Mouse (Mus musculus): ENCODE results near the gene Gm17783. TPM values are rescaled to one million over a fixed set of nuclear protein-coding genes. Genes with fewer than 3 reads are reported as not detected.
"Not testable (repeated sequence)": the region's sequence is repeated elsewhere in the genome, so short reads cannot be mapped to it uniquely, and the experiment has no call there.

Gm17783 gene
- polyA plus RNA-seq, 1 experiment from 2014 or later, result not detected

- H3K9me3 ChIP-seq (ENCODE audit: control insufficient read depth, low read length), result no peaks in the 10 kb centered on the region
- no peaks in the 10 kb centered on the region for H3K27me3 ChIP-seq (ENCODE audit: control insufficient read depth, insufficient read depth, low read length)
- no peak for ATAC-seq (ENCODE audit: low FRiP score)
These were observed 3.2 kb upstream of the Gm17783 start, which contains the start of gene Slc9c1 for GRCm38 (mm10) chr16:45535009-45535408. Slc9c1 (plus strand) TSS chr16:45535309.

DNA sequence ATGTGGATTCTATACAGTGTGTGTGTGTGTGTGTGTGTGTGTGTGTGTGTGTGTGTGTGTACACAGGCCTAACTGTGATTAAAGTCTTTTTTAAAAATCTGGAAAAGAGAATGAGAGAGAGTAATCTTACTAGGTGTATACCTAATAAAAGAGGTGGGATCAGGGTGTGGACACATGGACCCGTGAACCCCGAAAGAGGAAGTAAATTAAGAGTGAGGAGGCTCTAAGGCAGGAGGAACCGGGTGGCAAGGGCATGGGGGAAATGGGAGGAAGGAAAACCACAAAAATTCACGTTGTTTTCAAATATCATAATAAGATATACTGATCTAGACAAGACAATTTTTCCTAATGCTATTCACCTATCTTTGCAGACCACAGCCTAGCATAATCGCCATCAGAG, 6.3 kb downstream of the Gm17783 start:
- no peak overlapping the region for H3K27ac ChIP-seq (ENCODE audit: low read depth, low read length)
- DNase-seq (ENCODE audit: low spot score), result no peak
- H3K4me3 ChIP-seq (ENCODE audit: low read depth, low read length), result no peak overlapping the region
- ATAC-seq (ENCODE audit: low FRiP score), result no peak
- no peaks in the 10 kb centered on the region for H3K4me1 ChIP-seq (replicated peaks; ENCODE audit: control insufficient read depth, insufficient read depth, low read length)
- H3K9me3 ChIP-seq (ENCODE audit: control insufficient read depth, low read length), result no peaks in the 10 kb centered on the region
- no peaks in the 10 kb centered on the region for H3K36me3 ChIP-seq (ENCODE audit: control insufficient read depth, insufficient read depth, low read length)
- H3K9ac ChIP-seq (ENCODE audit: low read depth, low read length), result no peak overlapping the region
- WGBS, result 88% methylated on average over 5 of the region's 5 CpGs
- no peaks in the 10 kb centered on the region for H3K27me3 ChIP-seq (ENCODE audit: control insufficient read depth, insufficient read depth, low read length)
- no peak overlapping the region for H3K4me2 ChIP-seq (replicated peaks; ENCODE audit: low read depth, low read length)

More at GRCm38 (mm10) chr16:45535009-45535408, 3.2 kb upstream of the Gm17783 start, which contains the start of gene Slc9c1:
- Histone ChIP-seq H3K36me3 (ENCODE audit: control insufficient read depth, insufficient read depth, low read length) (no peaks in the 10 kb centered on the region), H3K4me1 (replicated peaks; ENCODE audit: control insufficient read depth, insufficient read depth, low read length) (no peaks in the 10 kb centered on the region), H3K9ac (ENCODE audit: low read depth, low read length) (no peak within 1 kb of the TSS), H3K4me2 (replicated peaks; ENCODE audit: low read depth, low read length) (no peak within 1 kb of the TSS), H3K4me3 (ENCODE audit: low read depth, low read length) (no peak within 1 kb of the TSS), H3K27ac (ENCODE audit: low read depth, low read length) (no peak within 1 kb of the TSS)
- no peak for DNase-seq (ENCODE audit: low spot score)
- WGBS, result 91% methylated on average over 5 of the region's 5 CpGs

GRCm38 (mm10) chr16:45495326-45495725, 36.5 kb downstream of the Gm17783 start:
- 84% methylated on average over 1 of the region's 1 CpGs for WGBS
- H3K4me3 ChIP-seq (ENCODE audit: low read depth, low read length), result no peak overlapping the region

GRCm38 (mm10) chr16:45492927-45493326, 38.9 kb downstream of the Gm17783 start, which contains the start of gene Gm609:
Gm609 (minus strand) TSS chr16:45492969.
- Histone ChIP-seq H3K27me3 (ENCODE audit: control insufficient read depth, insufficient read depth, low read length) (no peaks in the 10 kb centered on the region), H3K4me2 (replicated peaks; ENCODE audit: low read depth, low read length) (no peak within 1 kb of the TSS), H3K36me3 (ENCODE audit: control insufficient read depth, insufficient read depth, low read length) (no peaks in the 10 kb centered on the region), H3K9me3 (ENCODE audit: control insufficient read depth, low read length) (no peaks in the 10 kb centered on the region), H3K9ac (ENCODE audit: low read depth, low read length) (no peak within 1 kb of the TSS), H3K27ac (ENCODE audit: low read depth, low read length) (no peak within 1 kb of the TSS), H3K4me1 (replicated peaks; ENCODE audit: control insufficient read depth, insufficient read depth, low read length) (no peaks in the 10 kb centered on the region), H3K4me3 (ENCODE audit: low read depth, low read length) (no peak within 1 kb of the TSS)
- no peak for ATAC-seq (ENCODE audit: low FRiP score)
- DNase-seq (ENCODE audit: low spot score), result no peak
- WGBS, result 80% methylated on average over 5 of the region's 5 CpGs

More at GRCm38 (mm10) chr16:45495326-45495725, 36.5 kb downstream of the Gm17783 start:
- H3K36me3 ChIP-seq (ENCODE audit: control insufficient read depth, insufficient read depth, low read length), result no peaks in the 10 kb centered on the region
- no peak overlapping the region for H3K27ac ChIP-seq (ENCODE audit: low read depth, low read length)
- ATAC-seq (ENCODE audit: low FRiP score) (no peak), DNase-seq (ENCODE audit: low spot score) (no peak)
- H3K4me1 ChIP-seq (replicated peaks; ENCODE audit: control insufficient read depth, insufficient read depth, low read length), result no peaks in the 10 kb centered on the region
- no peaks in the 10 kb centered on the region for H3K9me3 ChIP-seq (ENCODE audit: control insufficient read depth, low read length)
- no peak overlapping the region for H3K4me2 ChIP-seq (replicated peaks; ENCODE audit: low read depth, low read length)
- no peaks in the 10 kb centered on the region for H3K27me3 ChIP-seq (ENCODE audit: control insufficient read depth, insufficient read depth, low read length)
- no peak overlapping the region for H3K9ac ChIP-seq (ENCODE audit: low read depth, low read length)

- Histone ChIP-seq H3K27ac (ENCODE audit: low read depth, low read length) (no peak overlapping the region), H3K4me2 (replicated peaks; ENCODE audit: low read depth, low read length) (no peak overlapping the region), H3K36me3 (ENCODE audit: control insufficient read depth, insufficient read depth, low read length) (no peaks in the 10 kb centered on the region), H3K9me3 (ENCODE audit: control insufficient read depth, low read length) (no peaks in the 10 kb centered on the region), H3K9ac (ENCODE audit: low read depth, low read length) (no peak overlapping the region), H3K27me3 (ENCODE audit: control insufficient read depth, insufficient read depth, low read length) (no peaks in the 10 kb centered on the region), H3K4me3 (ENCODE audit: low read depth, low read length) (no peak overlapping the region), H3K4me1 (replicated peaks; ENCODE audit: control insufficient read depth, insufficient read depth, low read length) (no peaks in the 10 kb centered on the region)
- ATAC-seq (ENCODE audit: low FRiP score), result no peak
- no peak for DNase-seq (ENCODE audit: low spot score)
These were observed 54.9 kb downstream of the Gm17783 start for GRCm38 (mm10) chr16:45476991-45477390.

GRCm38 (mm10) chr16:45471836-45472235, 60.0 kb downstream of the Gm17783 start:
- not testable (repeated sequence) for H3K36me3 ChIP-seq (ENCODE audit: control insufficient read depth, insufficient read depth, low read length); H3K9ac ChIP-seq (ENCODE audit: low read depth, low read length); H3K4me1 ChIP-seq (replicated peaks; ENCODE audit: control insufficient read depth, insufficient read depth, low read length); H3K27ac ChIP-seq (ENCODE audit: low read depth, low read length); H3K27me3 ChIP-seq (ENCODE audit: control insufficient read depth, insufficient read depth, low read length); ATAC-seq (ENCODE audit: low FRiP score); H3K4me3 ChIP-seq (ENCODE audit: low read depth, low read length); DNase-seq (ENCODE audit: low spot score); H3K4me2 ChIP-seq (replicated peaks; ENCODE audit: low read depth, low read length); H3K9me3 ChIP-seq (ENCODE audit: control insufficient read depth, low read length)
- WGBS, result 87% methylated on average over 3 of the region's 3 CpGs

Other genes starting within 250 kb of the Gm17783 start
- 49.4 and 52.9 TPM in 2 replicates for gene Cd200, start 123.0 kb downstream of the Gm17783 start, polyA plus RNA-seq (2014; fragmentation: Nextera tagmentation; extraction: Ambion mirVana)
- not detected in 2 replicates for gene Gm609, start 39.1 kb downstream of the Gm17783 start, polyA plus RNA-seq (2014; fragmentation: Nextera tagmentation; extraction: Ambion mirVana)
- not detected in 2 replicates for gene Slc9c1, start 3.3 kb upstream of the Gm17783 start, polyA plus RNA-seq (2014; fragmentation: Nextera tagmentation; extraction: Ambion mirVana)
- 0.07 and 0.34 TPM in 2 replicates for gene Gcsam, start 78.3 kb upstream of the Gm17783 start, polyA plus RNA-seq (2014; fragmentation: Nextera tagmentation; extraction: Ambion mirVana)
- gene BC016579, start 122.0 kb upstream of the Gm17783 start, polyA plus RNA-seq (2014; fragmentation: Nextera tagmentation; extraction: Ambion mirVana), result 0.15 and 0.28 TPM in 2 replicates
- 0.43 and 0.99 TPM in 2 replicates for gene Tmprss7, start 161.6 kb upstream of the Gm17783 start, polyA plus RNA-seq (2014; fragmentation: Nextera tagmentation; extraction: Ambion mirVana)
- 410 and 447 TPM in 2 replicates for gene Tagln3, start 192.6 kb upstream of the Gm17783 start, polyA plus RNA-seq (2014; fragmentation: Nextera tagmentation; extraction: Ambion mirVana)
- gene Abhd10, start 210.9 kb upstream of the Gm17783 start, polyA plus RNA-seq (2014; fragmentation: Nextera tagmentation; extraction: Ambion mirVana), result 44.5 and 46.2 TPM in 2 replicates